Mouse (Mus musculus) liver (tissue): ENCODE results near the gene Snx9.

ENCODE experiments used
- DNase-seq: peaks from one replicate; pipeline ENCODE4 v3.0.0-alpha.2; 2020; ENCODE audit warnings: mixed read lengths

The Snx9 gene

GRCm38 (mm10) chr17:5841128-5841942, at the start of gene Snx9:
Gene Snx9 (plus strand): TSS chr17:5841329.
- peak; percentile 75 for DNase-seq

- DNase-seq: no peak
Measured at GRCm38 (mm10) chr17:5792164-5792791, 48.9 kb upstream of the Snx9 start.

- DNase-seq: no peak
Measured at GRCm38 (mm10) chr17:5793593-5793992, 47.5 kb upstream of the Snx9 start.

GRCm38 (mm10) chr17:5794276-5794675, 46.9 kb upstream of the Snx9 start:
- no peak for DNase-seq

GRCm38 (mm10) chr17:5795369-5795768, 45.8 kb upstream of the Snx9 start:
- DNase-seq: no peak

- DNase-seq: peak; percentile 72
Measured at GRCm38 (mm10) chr17:5795878-5796277, 45.3 kb upstream of the Snx9 start.

- no peak for DNase-seq
Measured at GRCm38 (mm10) chr17:5797124-5797760, 43.9 kb upstream of the Snx9 start.

GRCm38 (mm10) chr17:5798221-5798801, 42.8 kb upstream of the Snx9 start:
- peak; percentile 84 for DNase-seq

- DNase-seq: peak; percentile 2
Measured at GRCm38 (mm10) chr17:5798900-5799299, 42.2 kb upstream of the Snx9 start.

- peak; percentile 4 for DNase-seq
Measured at GRCm38 (mm10) chr17:5799396-5800021, 41.6 kb upstream of the Snx9 start.

GRCm38 (mm10) chr17:5800254-5800653, 40.9 kb upstream of the Snx9 start:
- DNase-seq: peak; percentile 4

- peak; percentile 5 for DNase-seq
Measured at GRCm38 (mm10) chr17:5800824-5801560, 40.1 kb upstream of the Snx9 start.

GRCm38 (mm10) chr17:5801761-5802655, 39.1 kb upstream of the Snx9 start:
- peak; percentile 47 for DNase-seq

- DNase-seq: peak; percentile 1
Measured at GRCm38 (mm10) chr17:5802656-5802955, 38.5 kb upstream of the Snx9 start.

GRCm38 (mm10) chr17:5803229-5804012, 37.7 kb upstream of the Snx9 start:
- peak; percentile 1 for DNase-seq

- peak; percentile 2 for DNase-seq
Measured at GRCm38 (mm10) chr17:5804370-5805150, 36.6 kb upstream of the Snx9 start.

- no peak for DNase-seq
Measured at GRCm38 (mm10) chr17:5805151-5805834, 35.8 kb upstream of the Snx9 start.

- DNase-seq: peak; percentile 2
Measured at GRCm38 (mm10) chr17:5805935-5806334, 35.2 kb upstream of the Snx9 start.

- peak; percentile 0 for DNase-seq
Measured at GRCm38 (mm10) chr17:5806823-5807222, 34.3 kb upstream of the Snx9 start.
